Mouse (Mus musculus) activated CD4-positive, CD25-positive, alpha-beta regulatory T cell, adult 4 months (primary cell): ENCODE results near the gene Pcif1. TPM values are rescaled to one million over a fixed set of nuclear protein-coding genes. Genes with fewer than 3 reads are reported as not detected.
A peak's percentile ranks its signal among the peaks of the same experiment; 100 is the strongest.

Source experiments
- ATAC-seq: one replicate; pipeline ENCODE4 v1.8.0; 2017
- polyA plus RNA-seq, 2 experiments: library from polyadenylated mRNA; unstranded; fragments of 100-300 nt; shearing (Covaris generic); gene quantifications; one replicate each; pipeline ENCODE4 v1.2.1; 2017

Pcif1 gene
- polyA plus RNA-seq, 2 experiments from 2014 or later = 102 to 122 TPM

GRCm38 (mm10) chr2:164894048-164894447 lies 14.9 kb downstream of the Pcif1 start:
- ATAC-seq = no peak

GRCm38 (mm10) chr2:164894644-164895043 lies 15.5 kb downstream of the Pcif1 start:
- no peak for ATAC-seq

- no peak for ATAC-seq
Measured at GRCm38 (mm10) chr2:164895885-164896284, 16.8 kb downstream of the Pcif1 start.

DNA sequence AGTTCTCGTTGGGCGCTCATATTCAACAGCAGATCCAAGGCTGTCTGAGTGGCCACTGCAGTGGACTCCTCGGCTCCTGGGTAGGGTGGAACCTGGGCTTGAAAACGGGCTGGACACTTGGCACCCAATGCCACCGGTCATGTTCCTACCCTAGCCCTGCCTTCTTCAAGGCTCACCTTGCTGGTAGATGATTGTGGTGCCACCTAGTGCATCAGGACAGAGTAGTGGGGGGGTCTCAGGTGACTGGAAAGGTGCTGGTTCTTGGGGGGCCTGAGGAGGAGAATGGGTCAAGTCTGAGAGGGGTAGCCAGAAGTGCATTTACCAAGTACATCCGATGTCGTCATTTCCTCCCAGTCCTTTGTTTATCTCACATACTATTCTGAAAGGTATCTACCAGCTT lies 18.9 kb downstream of the Pcif1 start:
- no peak for ATAC-seq

DNA sequence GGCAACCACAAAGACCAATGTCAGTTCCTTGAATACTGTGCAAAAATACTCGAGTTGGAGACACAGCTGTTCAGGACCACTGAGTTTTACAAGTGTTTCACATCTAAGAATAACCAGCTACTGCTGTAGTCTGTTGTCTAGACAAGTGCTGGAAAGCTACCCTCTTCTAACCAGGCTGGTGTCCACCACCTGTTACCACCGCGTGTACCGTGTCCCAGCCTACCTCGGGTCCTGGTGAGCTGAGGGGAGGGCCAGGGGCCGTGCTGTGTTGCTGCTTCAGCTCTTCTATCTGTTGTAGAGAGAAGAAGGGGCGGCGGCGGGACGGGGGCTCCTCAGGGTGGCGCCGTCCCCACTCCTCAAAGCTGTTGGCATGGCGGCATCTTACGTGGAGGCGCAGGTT lies 19.9 kb downstream of the Pcif1 start:
- no peak for ATAC-seq

DNA sequence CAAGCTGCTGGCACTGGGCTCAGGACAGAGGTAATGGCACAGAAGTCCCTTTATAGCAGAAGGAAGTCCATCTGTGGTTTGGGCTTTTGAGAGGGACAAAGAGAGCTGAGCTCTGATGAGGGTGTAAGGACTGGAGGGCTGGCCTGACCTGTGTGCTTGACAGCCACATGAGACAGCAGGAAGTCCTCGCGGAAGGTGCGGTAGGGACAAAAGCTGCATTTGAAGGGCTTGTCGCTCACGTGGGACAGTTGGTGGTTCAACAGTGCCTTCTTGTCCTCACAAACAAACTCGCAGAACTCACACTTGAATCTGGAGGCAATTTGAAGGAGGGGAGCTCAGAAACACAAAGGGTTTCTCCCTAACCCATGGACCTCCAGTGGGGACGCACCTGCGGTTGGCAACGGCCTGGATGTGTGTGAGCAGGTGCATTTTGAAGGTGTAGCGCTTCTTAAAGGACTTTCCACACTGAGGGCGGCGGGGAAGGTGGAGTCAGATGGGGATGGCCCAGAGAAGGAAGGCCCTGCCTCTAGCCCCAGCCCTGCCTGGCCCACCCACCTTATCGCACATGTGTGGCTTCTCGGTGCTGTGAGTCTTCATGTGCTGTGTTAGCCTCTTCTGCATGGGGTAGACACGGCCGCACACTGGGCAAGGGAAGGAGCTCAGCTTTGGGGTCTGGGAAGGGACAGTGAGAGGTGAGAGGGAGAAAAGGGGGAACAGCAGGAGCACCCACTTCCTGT lies 20.8 kb downstream of the Pcif1 start:
- ATAC-seq = peak; percentile 42

DNA sequence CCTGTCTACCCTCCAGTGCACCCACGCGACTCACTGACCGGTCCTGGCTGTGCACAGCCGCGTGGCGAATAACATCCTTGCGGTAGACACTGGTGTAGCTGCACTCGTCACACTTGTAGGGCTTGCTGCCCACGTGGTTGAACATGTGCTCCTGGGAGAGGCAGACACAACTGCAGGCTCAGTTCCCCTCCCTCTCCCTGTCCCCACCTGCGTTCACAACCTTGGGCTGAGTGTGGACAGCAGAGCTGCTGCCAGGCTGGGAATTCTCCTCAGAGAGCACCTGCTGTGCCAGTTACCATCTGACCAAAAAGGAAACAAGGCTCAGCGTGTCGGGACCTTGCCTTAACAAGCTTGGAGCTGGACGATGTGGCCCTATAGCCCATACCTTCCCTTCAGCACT lies 22.3 kb downstream of the Pcif1 start:
- no peak for ATAC-seq

DNA sequence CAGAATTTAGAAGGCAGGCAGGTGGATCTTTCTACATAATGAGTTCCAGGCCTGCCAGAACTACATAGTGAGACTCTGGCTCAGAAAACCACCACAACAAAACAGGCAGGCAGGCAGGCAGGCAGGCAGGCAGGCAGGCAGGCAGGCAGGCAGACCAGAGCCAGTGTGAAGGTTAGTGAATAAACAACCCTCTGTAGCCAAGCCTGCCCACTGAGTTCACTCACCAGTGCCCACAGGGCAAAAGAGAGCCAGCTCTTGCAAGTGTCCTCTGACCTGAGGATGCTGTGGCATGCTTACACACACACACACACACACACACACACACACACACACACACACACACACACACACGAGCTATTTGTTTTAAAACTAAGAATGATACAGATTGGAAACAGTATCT lies 24.4 kb downstream of the Pcif1 start:
- ATAC-seq = no peak

- ATAC-seq = no peak
Measured at GRCm38 (mm10) chr2:164906071-164906470, 27.0 kb downstream of the Pcif1 start.

- no peak for ATAC-seq
Measured at GRCm38 (mm10) chr2:164907511-164907910, 28.4 kb downstream of the Pcif1 start.

DNA sequence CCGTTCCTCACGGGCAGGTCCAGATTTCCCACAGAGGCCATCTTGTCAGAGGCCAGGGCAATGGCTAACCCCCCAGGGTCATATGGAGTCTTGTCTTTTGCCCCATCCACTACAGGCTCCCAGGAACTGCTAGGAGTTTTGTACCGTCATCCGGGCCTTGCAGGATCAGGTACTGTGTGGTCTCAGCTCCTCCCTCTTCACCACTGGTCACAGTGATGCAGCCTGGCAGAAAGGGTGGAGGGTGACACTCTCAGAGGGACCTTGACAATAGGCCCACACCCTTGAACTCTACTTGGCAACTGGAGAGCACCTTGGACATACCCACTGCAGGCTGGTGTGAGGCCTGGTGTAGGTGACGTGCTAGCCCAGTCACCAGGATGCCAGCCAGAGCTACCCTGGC lies 28.9 kb downstream of the Pcif1 start:
- no peak for ATAC-seq

GRCm38 (mm10) chr2:164909100-164909499 lies 30.0 kb downstream of the Pcif1 start:
- ATAC-seq = no peak

DNA sequence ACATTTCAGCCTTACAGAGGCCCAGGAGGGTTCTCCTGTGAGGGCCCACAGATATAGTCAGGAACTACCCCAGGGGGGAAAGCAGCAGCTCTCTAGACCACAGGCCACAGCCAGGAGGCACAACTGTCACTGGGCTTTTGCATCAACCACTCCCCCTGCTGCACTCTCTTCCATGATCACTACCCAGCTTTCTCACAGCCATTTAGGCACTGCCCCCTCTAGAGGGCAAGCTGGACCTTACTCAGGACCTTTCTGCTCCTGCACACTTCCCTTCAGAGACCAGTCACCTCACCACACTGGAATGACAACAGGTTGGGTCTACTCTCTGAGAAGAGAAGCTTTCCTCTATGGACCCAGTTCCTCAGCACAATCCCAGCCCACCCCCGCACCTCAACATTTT lies 30.4 kb downstream of the Pcif1 start:
- no peak for ATAC-seq

- ATAC-seq = no peak
Measured at GRCm38 (mm10) chr2:164910360-164911061, 31.4 kb downstream of the Pcif1 start.

- ATAC-seq = peak; percentile 53
Measured at GRCm38 (mm10) chr2:164911086-164912048, 32.3 kb downstream of the Pcif1 start, which contains the start of gene Zfp335. Gene Zfp335 (minus strand): TSS chr2:164911757.

DNA sequence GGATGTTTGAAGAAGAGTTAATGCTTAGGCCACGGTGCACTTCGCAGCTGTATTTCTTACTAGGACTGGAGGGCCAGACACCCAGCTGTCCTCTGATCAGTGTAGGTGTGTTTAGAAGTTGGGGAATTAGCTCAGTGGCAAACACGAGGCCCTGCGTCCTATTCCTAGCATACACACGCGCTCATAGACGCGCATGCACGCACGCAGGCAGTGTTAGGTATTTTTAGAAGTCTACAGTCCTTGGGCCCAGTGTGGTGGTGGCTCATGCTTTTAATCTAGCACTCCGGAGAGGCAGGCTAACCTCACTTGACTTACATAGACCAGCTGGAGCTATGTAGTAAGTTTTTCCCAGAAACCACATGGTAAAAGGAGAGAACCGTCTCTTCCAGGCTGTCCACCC lies 33.0 kb downstream of the Pcif1 start:
- ATAC-seq = peak; percentile 30

DNA sequence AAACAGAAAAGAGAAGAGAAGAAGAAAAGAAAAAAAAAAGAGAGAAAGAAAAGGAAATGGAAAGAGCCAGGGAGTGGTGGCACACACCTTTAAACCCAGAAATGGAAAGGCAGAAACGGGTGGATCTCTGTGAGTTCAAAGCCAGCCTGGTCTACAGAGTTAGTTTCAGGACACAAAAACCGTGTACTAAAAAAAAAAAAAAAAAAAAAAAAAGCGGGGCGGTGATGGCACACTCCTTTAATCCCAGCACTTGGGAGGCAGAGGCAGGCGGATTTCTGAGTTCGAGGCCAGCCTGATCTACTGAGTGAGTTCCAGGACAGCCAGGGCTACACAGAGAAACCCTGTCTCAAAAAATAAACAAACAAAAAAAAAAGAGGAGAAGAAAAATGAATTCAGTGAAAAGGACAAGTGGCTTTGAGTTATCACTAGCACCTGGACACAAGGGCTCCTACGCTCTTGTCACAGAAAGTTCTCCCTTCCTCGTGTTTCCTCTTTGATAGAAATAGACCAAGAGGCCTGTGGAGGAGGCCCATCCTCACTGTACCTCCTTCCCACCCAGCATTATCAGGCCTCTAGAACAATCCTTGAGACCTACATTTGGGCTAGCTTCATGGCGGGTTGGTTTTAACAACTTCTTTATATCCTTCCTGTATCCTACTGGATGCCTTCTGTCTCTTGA lies 33.8 kb downstream of the Pcif1 start:
- ATAC-seq = no peak

DNA sequence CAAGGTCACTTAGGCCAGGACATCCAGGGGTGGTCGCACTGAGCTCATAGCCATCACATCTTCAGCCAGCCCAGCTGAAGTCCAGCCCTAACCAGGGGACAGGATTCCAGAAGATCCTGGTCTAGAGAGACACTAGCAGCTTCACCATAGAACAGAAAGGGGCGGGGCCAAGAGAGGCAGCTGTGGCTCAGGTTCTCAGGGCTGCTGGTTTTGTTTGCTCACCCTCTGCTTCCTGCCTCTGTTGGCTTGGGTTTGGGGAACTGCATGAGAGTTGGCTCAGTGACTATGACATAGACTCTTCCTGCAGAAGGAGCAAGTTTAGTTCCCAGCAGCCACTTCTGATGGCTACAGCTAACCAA lies 34.3 kb downstream of the Pcif1 start:
- ATAC-seq = peak; percentile 70

DNA sequence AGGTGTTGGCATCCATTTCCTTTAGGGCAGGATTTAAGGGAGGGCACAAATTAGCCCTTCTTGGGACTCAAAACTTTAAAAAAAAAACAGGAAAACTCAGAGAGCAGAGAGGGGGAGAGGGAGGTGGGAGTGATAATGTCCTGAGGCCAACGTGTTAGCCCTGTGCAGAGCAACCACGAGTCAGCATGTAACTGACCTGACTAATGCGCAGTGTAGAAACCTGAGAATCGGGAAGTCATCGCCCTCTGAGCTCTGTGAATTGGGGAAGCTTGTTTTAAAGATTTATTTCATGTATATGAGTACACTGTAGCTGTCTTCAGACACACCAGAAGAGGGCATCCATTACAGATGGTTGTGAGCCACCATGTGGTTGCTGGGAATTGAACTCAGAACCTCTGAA lies 37.7 kb downstream of the Pcif1 start:
- no peak for ATAC-seq

- ATAC-seq = no peak
Measured at GRCm38 (mm10) chr2:164917371-164917770, 38.3 kb downstream of the Pcif1 start.

DNA sequence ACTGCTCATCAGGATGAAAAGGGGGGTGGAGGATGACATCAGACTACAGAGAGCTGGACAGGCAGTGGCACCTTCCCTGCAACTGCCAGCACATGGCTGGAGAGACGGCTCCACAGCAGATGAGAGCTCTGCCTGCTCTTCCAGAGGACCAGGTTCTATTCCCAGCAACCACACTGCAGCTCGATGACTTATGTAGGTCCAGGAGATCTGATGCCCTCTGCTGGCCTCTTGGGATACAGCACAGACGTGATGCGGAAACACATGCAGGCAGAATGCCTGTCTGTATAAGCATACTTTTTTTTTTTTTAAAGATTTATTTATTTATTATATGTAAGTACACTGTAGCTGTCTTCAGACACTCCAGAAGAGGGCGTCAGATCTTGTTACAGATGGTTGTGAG lies 39.2 kb downstream of the Pcif1 start:
- no peak for ATAC-seq

- no peak for ATAC-seq
Measured at GRCm38 (mm10) chr2:164921984-164922383, 42.9 kb downstream of the Pcif1 start.

DNA sequence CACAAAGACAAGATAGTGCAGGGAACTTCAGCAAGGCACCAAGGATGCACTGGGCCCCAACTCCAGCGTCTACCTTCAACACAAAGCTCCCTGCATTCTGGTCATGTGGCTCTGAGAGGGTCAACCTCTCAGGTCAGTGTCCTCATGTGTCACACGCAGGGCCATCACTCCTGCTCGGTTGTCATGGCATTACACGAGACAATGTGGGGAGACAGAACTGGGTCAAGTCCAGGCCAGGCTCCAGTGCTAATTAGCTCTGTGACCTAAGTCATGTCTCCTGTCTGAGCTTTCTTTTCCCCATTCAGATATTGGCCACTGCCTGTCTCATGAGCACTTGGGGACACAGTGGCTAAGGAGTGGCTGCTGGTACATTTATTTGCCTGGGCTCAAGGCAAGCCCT lies 44.2 kb downstream of the Pcif1 start:
- no peak for ATAC-seq
